Mouse (Mus musculus) left cerebral cortex, postnatal 10 days (tissue): ENCODE data around the gene Gm17542. TPM values are rescaled to one million over a fixed set of nuclear protein-coding genes. Genes with fewer than 3 reads are reported as not detected.

ENCODE experiments used
- total RNA-seq, 2 experiments: library from RNA; stranded (reverse); gene quantifications; 2 replicates each; pipeline ENCODE4 v1.2.3; 2021

The Gm17542 gene
- total RNA-seq, 2 experiments from 2014 or later = not detected

Other genes starting within 250 kb of the Gm17542 start
- 1 to 10 TPM; 7.1 to 7.8 TPM for gene Ccdc138, start 220.3 kb downstream of the Gm17542 start, total RNA-seq
- gene Edar, start 42.6 kb downstream of the Gm17542 start, total RNA-seq = under 1 TPM; 0.41 to 0.43 TPM
- 10 to 100 TPM; 83.7 to 97.9 TPM for gene Sh3rf3, start 95.1 kb upstream of the Gm17542 start, total RNA-seq